Mouse (Mus musculus): ENCODE measurements around the gene Negr1. TPM values are rescaled to one million over a fixed set of nuclear protein-coding genes. Genes with fewer than 3 reads are reported as not detected.

Gene Negr1
- polyA plus RNA-seq, 1 experiment from 2014 or later = 5.9 TPM

- no peaks in the 10 kb centered on the region for H3K27me3 ChIP-seq (ENCODE audit: insufficient read depth, low read length)
- DNase-seq (ENCODE audit: low spot score) (no peak), ATAC-seq (replicated peaks; ENCODE audit: low FRiP score, low read depth) (no peak)
- no peak overlapping the region for H3K4me2 ChIP-seq (ENCODE audit: low read length)
- H3K36me3 ChIP-seq (ENCODE audit: insufficient read depth, low read length) = no peaks in the 10 kb centered on the region
- H3K4me1 ChIP-seq (replicated peaks; ENCODE audit: insufficient read depth, low read length) = no peaks in the 10 kb centered on the region
- no peak for TF ChIP-seq CTCF (IDR thresholded peaks at IDR 0.05; ENCODE audit: low read depth)
- no peak overlapping the region for H3K4me3 ChIP-seq (replicated peaks; ENCODE audit: low read depth, low read length)
- no peak overlapping the region for H3K27ac ChIP-seq
- H3K9me3 ChIP-seq (replicated peaks; ENCODE audit: low read length) = no peaks in the 10 kb centered on the region
- H3K9ac ChIP-seq (ENCODE audit: low read depth, low read length) = no peak overlapping the region
Observed at GRCm38 (mm10) chr3:157066331-157066730, 504.7 kb downstream of the Negr1 start.

GRCm38 (mm10) chr3:157079250-157079965, 517.8 kb downstream of the Negr1 start:
- Histone ChIP-seq H3K36me3 (ENCODE audit: insufficient read depth, low read length) (no peaks in the 10 kb centered on the region), H3K4me1 (replicated peaks; ENCODE audit: insufficient read depth, low read length) (no peaks in the 10 kb centered on the region), H3K27ac (no peak overlapping the region), H3K9ac (ENCODE audit: low read depth, low read length) (no peak overlapping the region), H3K4me3 (replicated peaks; ENCODE audit: low read depth, low read length) (no peak overlapping the region), H3K27me3 (ENCODE audit: insufficient read depth, low read length) (no peaks in the 10 kb centered on the region), H3K9me3 (replicated peaks; ENCODE audit: low read length) (no peaks in the 10 kb centered on the region), H3K4me2 (ENCODE audit: low read length) (no peak overlapping the region)
- DNase-seq (ENCODE audit: low spot score) (peak; percentile 70), ATAC-seq (replicated peaks; ENCODE audit: low FRiP score, low read depth) (no peak)
- TF ChIP-seq CTCF (IDR thresholded peaks at IDR 0.05; ENCODE audit: low read depth) = no peak
- 54% methylated on average over 2 of the region's 2 CpGs for WGBS

GRCm38 (mm10) chr3:157079966-157080306, 518.3 kb downstream of the Negr1 start:
- Histone ChIP-seq H3K27ac (no peak overlapping the region), H3K9ac (ENCODE audit: low read depth, low read length) (no peak overlapping the region), H3K4me1 (replicated peaks; ENCODE audit: insufficient read depth, low read length) (no peaks in the 10 kb centered on the region), H3K36me3 (ENCODE audit: insufficient read depth, low read length) (no peaks in the 10 kb centered on the region), H3K9me3 (replicated peaks; ENCODE audit: low read length) (no peaks in the 10 kb centered on the region), H3K27me3 (ENCODE audit: insufficient read depth, low read length) (no peaks in the 10 kb centered on the region), H3K4me2 (ENCODE audit: low read length) (no peak overlapping the region), H3K4me3 (replicated peaks; ENCODE audit: low read depth, low read length) (no peak overlapping the region)
- no peak for TF ChIP-seq CTCF (IDR thresholded peaks at IDR 0.05; ENCODE audit: low read depth)
- WGBS = 37% methylated on average over 1 of the region's 1 CpGs
- DNase-seq (ENCODE audit: low spot score) (no peak), ATAC-seq (replicated peaks; ENCODE audit: low FRiP score, low read depth) (no peak)

GRCm38 (mm10) chr3:157080585-157080984, 519.0 kb downstream of the Negr1 start:
- no peak overlapping the region for H3K4me3 ChIP-seq (replicated peaks; ENCODE audit: low read depth, low read length)
- ATAC-seq (replicated peaks; ENCODE audit: low FRiP score, low read depth) (no peak), DNase-seq (ENCODE audit: low spot score) (no peak)
- H3K36me3 ChIP-seq (ENCODE audit: insufficient read depth, low read length) = no peaks in the 10 kb centered on the region
- no peaks in the 10 kb centered on the region for H3K9me3 ChIP-seq (replicated peaks; ENCODE audit: low read length)
- no peak for TF ChIP-seq CTCF (IDR thresholded peaks at IDR 0.05; ENCODE audit: low read depth)
- no peaks in the 10 kb centered on the region for H3K27me3 ChIP-seq (ENCODE audit: insufficient read depth, low read length)
- H3K9ac ChIP-seq (ENCODE audit: low read depth, low read length) = no peak overlapping the region
- no peaks in the 10 kb centered on the region for H3K4me1 ChIP-seq (replicated peaks; ENCODE audit: insufficient read depth, low read length)
- no peak overlapping the region for H3K27ac ChIP-seq
- 92% methylated on average over 1 of the region's 1 CpGs for WGBS
- H3K4me2 ChIP-seq (ENCODE audit: low read length) = no peak overlapping the region

GRCm38 (mm10) chr3:157082808-157083784, 521.5 kb downstream of the Negr1 start:
- Histone ChIP-seq H3K27me3 (ENCODE audit: insufficient read depth, low read length) (no peaks in the 10 kb centered on the region), H3K4me3 (replicated peaks; ENCODE audit: low read depth, low read length) (no peak overlapping the region), H3K9ac (ENCODE audit: low read depth, low read length) (no peak overlapping the region), H3K4me2 (ENCODE audit: low read length) (no peak overlapping the region), H3K27ac (no peak overlapping the region), H3K9me3 (replicated peaks; ENCODE audit: low read length) (no peaks in the 10 kb centered on the region), H3K36me3 (ENCODE audit: insufficient read depth, low read length) (no peaks in the 10 kb centered on the region), H3K4me1 (replicated peaks; ENCODE audit: insufficient read depth, low read length) (no peaks in the 10 kb centered on the region)
- no peak for TF ChIP-seq CTCF (IDR thresholded peaks at IDR 0.05; ENCODE audit: low read depth)
- 84% methylated on average over 8 of the region's 8 CpGs for WGBS
- no peak for DNase-seq (ENCODE audit: low spot score)
- ATAC-seq (replicated peaks; ENCODE audit: low FRiP score, low read depth) = no peak

- 78% methylated on average over 1 of the region's 1 CpGs for WGBS
- DNase-seq (ENCODE audit: low spot score) = no peak
Observed at GRCm38 (mm10) chr3:157085180-157085579, 523.6 kb downstream of the Negr1 start.

More at GRCm38 (mm10) chr3:157085180-157085579, 523.6 kb downstream of the Negr1 start:
- no peak for TF ChIP-seq CTCF (IDR thresholded peaks at IDR 0.05; ENCODE audit: low read depth)
- no peak for ATAC-seq (replicated peaks; ENCODE audit: low FRiP score, low read depth)
- Histone ChIP-seq H3K4me2 (ENCODE audit: low read length) (no peak overlapping the region), H3K9ac (ENCODE audit: low read depth, low read length) (no peak overlapping the region), H3K27me3 (ENCODE audit: insufficient read depth, low read length) (no peaks in the 10 kb centered on the region), H3K36me3 (ENCODE audit: insufficient read depth, low read length) (no peaks in the 10 kb centered on the region), H3K9me3 (replicated peaks; ENCODE audit: low read length) (no peaks in the 10 kb centered on the region), H3K4me3 (replicated peaks; ENCODE audit: low read depth, low read length) (no peak overlapping the region), H3K4me1 (replicated peaks; ENCODE audit: insufficient read depth, low read length) (no peaks in the 10 kb centered on the region), H3K27ac (no peak overlapping the region)
